Mouse (Mus musculus) hindbrain, embryonic 14.5 days (tissue): ENCODE results near the gene Cpt1c. TPM values are rescaled to one million over a fixed set of nuclear protein-coding genes. Genes with fewer than 3 reads are reported as not detected.

Source experiments
- ATAC-seq: fragments of 200-750 bp; cut with Nextera tagmentation; 2 replicates; pipeline ENCODE4 v1.8.0; 2017; ENCODE audit warnings: moderate number of reproducible peaks, mild to moderate bottlenecking, moderate TSS enrichment, moderate library complexity; ENCODE audit not compliant: low FRiP score
- DNase-seq: peaks from one replicate; pipeline ENCODE4 v3.0.0-alpha.2; 2015; ENCODE audit warnings: low spot score
- H3K27ac ChIP-seq: fragments of 300-500 bp; sonication (generic); 2 replicates; pipeline ENCODE4 v1.5.1; 2014; ENCODE audit warnings: mild to moderate bottlenecking, moderate library complexity
- H3K27me3 ChIP-seq: fragments of 300-500 bp; sonication (generic); 2 replicates; pipeline ENCODE4 v1.6.1; 2014; ENCODE audit warnings: mild to moderate bottlenecking, low read length, mixed read lengths; ENCODE audit not compliant: control insufficient read depth, insufficient read depth
- H3K36me3 ChIP-seq: fragments of 300-500 bp; sonication (generic); replicated peaks from 2 replicates; pipeline ENCODE4 v1.6.1; 2014; ENCODE audit not compliant: control insufficient read depth, insufficient read depth
- H3K4me1 ChIP-seq: fragments of 300-500 bp; sonication (generic); replicated peaks from 2 replicates; pipeline ENCODE4 v1.6.1; 2014; ENCODE audit warnings: antibody characterized with exemption, low read length, mixed read lengths; ENCODE audit not compliant: control insufficient read depth, insufficient read depth
- H3K4me2 ChIP-seq: fragments of 300-500 bp; sonication (generic); replicated peaks from 2 replicates; pipeline ENCODE4 v1.6.1; 2014; ENCODE audit warnings: mild to moderate bottlenecking, moderate library complexity
- H3K4me3 ChIP-seq: fragments of 300-500 bp; sonication (generic); replicated peaks from 2 replicates; pipeline ENCODE4 v1.5.1; 2014; ENCODE audit warnings: mild to moderate bottlenecking, low read length
- H3K9ac ChIP-seq: fragments of 300-500 bp; sonication (generic); 2 replicates; pipeline ENCODE4 v1.6.1; 2014
- H3K9me3 ChIP-seq: fragments of 300-500 bp; sonication (generic); 2 replicates; pipeline ENCODE4 v1.6.1; 2016; ENCODE audit warnings: low read length; ENCODE audit not compliant: control insufficient read depth
- WGBS: fragments of 180-500 bp; shearing (Covaris S2); extraction: QIAGEN DNeasy Blood & Tissue Kit; methylation state at CpG from one replicate; pipeline ENCODE4 v1.1.7; 2014; 5-methylcytosine and 5-hydroxymethylcytosine counted together
- polyA plus RNA-seq: library from polyadenylated mRNA; unstranded; fragments of >200 nt; fragmentation: Nextera tagmentation; extraction: Ambion mirVana; gene quantifications from 2 replicates; pipeline ENCODE4 v1.2.1, GENCODE M21; 2014

The Cpt1c gene
- polyA plus RNA-seq, 1 experiment from 2014 or later, result 53.3 TPM

GRCm38 (mm10) chr7:45014096-45014451 is 39.4 kb upstream of the Cpt1c start:
- ATAC-seq (no peak), DNase-seq (no peak)
- H3K36me3 ChIP-seq, result peaks cover 47% of the 10 kb centered on the region
- H3K27me3 ChIP-seq, result no peaks in the 10 kb centered on the region
- WGBS, result 93% methylated on average over 3 of the region's 3 CpGs
- H3K4me2 ChIP-seq, result no peak overlapping the region
- H3K9me3 ChIP-seq, result no peaks in the 10 kb centered on the region
- no peak overlapping the region for H3K4me3 ChIP-seq
- H3K4me1 ChIP-seq, result peaks cover 21% of the 10 kb centered on the region
- no peak overlapping the region for H3K9ac ChIP-seq
- H3K27ac ChIP-seq, result no peak overlapping the region

- Histone ChIP-seq H3K9ac (no peak overlapping the region), H3K9me3 (no peaks in the 10 kb centered on the region), H3K27me3 (no peaks in the 10 kb centered on the region), H3K4me2 (no peak overlapping the region), H3K27ac (no peak overlapping the region), H3K4me3 (no peak overlapping the region), H3K4me1 (peaks cover 21% of the 10 kb centered on the region), H3K36me3 (peaks cover 52% of the 10 kb centered on the region)
- no peak for DNase-seq
- no peak for ATAC-seq
- 95% methylated on average over 16 of the region's 16 CpGs for WGBS
Observed at GRCm38 (mm10) chr7:45013366-45014095, 38.9 kb upstream of the Cpt1c start.

GRCm38 (mm10) chr7:45012824-45013223 is 38.2 kb upstream of the Cpt1c start:
- Histone ChIP-seq H3K4me2 (no peak overlapping the region), H3K4me3 (no peak overlapping the region), H3K9ac (no peak overlapping the region), H3K9me3 (no peaks in the 10 kb centered on the region), H3K27ac (no peak overlapping the region), H3K4me1 (peaks cover 21% of the 10 kb centered on the region), H3K27me3 (no peaks in the 10 kb centered on the region), H3K36me3 (peaks cover 59% of the 10 kb centered on the region)
- ATAC-seq (no peak), DNase-seq (no peak)
- 82% methylated on average over 4 of the region's 4 CpGs for WGBS

GRCm38 (mm10) chr7:45012011-45012410 is 37.4 kb upstream of the Cpt1c start:
- no peak for ATAC-seq
- no peaks in the 10 kb centered on the region for H3K9me3 ChIP-seq
- no peak overlapping the region for H3K4me3 ChIP-seq
- DNase-seq, result no peak
- H3K27ac ChIP-seq, result no peak overlapping the region
- WGBS, result 96% methylated on average over 6 of the region's 6 CpGs
- H3K4me1 ChIP-seq, result peaks cover 17% of the 10 kb centered on the region
- H3K27me3 ChIP-seq, result no peaks in the 10 kb centered on the region
- no peak overlapping the region for H3K9ac ChIP-seq
- H3K4me2 ChIP-seq, result no peak overlapping the region
- peaks cover 67% of the 10 kb centered on the region for H3K36me3 ChIP-seq

- no peak overlapping the region for H3K4me3 ChIP-seq
- no peaks in the 10 kb centered on the region for H3K4me1 ChIP-seq
- no peak overlapping the region for H3K27ac ChIP-seq
- WGBS, result 95% methylated on average over 19 of the region's 19 CpGs
- no peak overlapping the region for H3K4me2 ChIP-seq
- H3K36me3 ChIP-seq, result peaks cover 100% of the 10 kb centered on the region
- no peaks in the 10 kb centered on the region for H3K9me3 ChIP-seq
- no peaks in the 10 kb centered on the region for H3K27me3 ChIP-seq
- ATAC-seq (no peak), DNase-seq (no peak)
- H3K9ac ChIP-seq, result no peak overlapping the region
Observed at GRCm38 (mm10) chr7:45008411-45008810, 33.8 kb upstream of the Cpt1c start.

- DNase-seq, result no peak
- WGBS, result 95% methylated on average over 28 of the region's 30 CpGs
- no peak overlapping the region for H3K27ac ChIP-seq
- no peak overlapping the region for H3K4me2 ChIP-seq
- ATAC-seq, result no peak
- peaks cover 100% of the 10 kb centered on the region for H3K36me3 ChIP-seq
- no peak overlapping the region for H3K9ac ChIP-seq
- H3K27me3 ChIP-seq, result no peaks in the 10 kb centered on the region
- H3K9me3 ChIP-seq, result no peaks in the 10 kb centered on the region
- H3K4me1 ChIP-seq, result no peaks in the 10 kb centered on the region
- H3K4me3 ChIP-seq, result no peak overlapping the region
Observed at GRCm38 (mm10) chr7:45007846-45008245, 33.2 kb upstream of the Cpt1c start.

- H3K4me1 ChIP-seq, result no peaks in the 10 kb centered on the region
- DNase-seq (no peak), ATAC-seq (no peak)
- H3K4me2 ChIP-seq, result no peak overlapping the region
- no peak overlapping the region for H3K9ac ChIP-seq
- H3K27me3 ChIP-seq, result no peaks in the 10 kb centered on the region
- no peak overlapping the region for H3K27ac ChIP-seq
- no peak overlapping the region for H3K4me3 ChIP-seq
- 94% methylated on average over 29 of the region's 29 CpGs for WGBS
- no peaks in the 10 kb centered on the region for H3K9me3 ChIP-seq
- H3K36me3 ChIP-seq, result peaks cover 100% of the 10 kb centered on the region
Observed at GRCm38 (mm10) chr7:45007141-45007540, 32.5 kb upstream of the Cpt1c start.

- Histone ChIP-seq H3K9ac (no peak overlapping the region), H3K4me3 (no peak overlapping the region), H3K9me3 (no peaks in the 10 kb centered on the region), H3K4me1 (no peaks in the 10 kb centered on the region), H3K36me3 (peaks cover 100% of the 10 kb centered on the region), H3K4me2 (no peak overlapping the region), H3K27ac (no peak overlapping the region), H3K27me3 (no peaks in the 10 kb centered on the region)
- ATAC-seq (no peak), DNase-seq (no peak)
- WGBS, result 95% methylated on average over 12 of the region's 12 CpGs
Observed at GRCm38 (mm10) chr7:45006503-45006902, 31.9 kb upstream of the Cpt1c start.

GRCm38 (mm10) chr7:45005321-45005992 is 30.8 kb upstream of the Cpt1c start:
- Histone ChIP-seq H3K27ac (no peak overlapping the region), H3K4me1 (no peaks in the 10 kb centered on the region), H3K9me3 (no peaks in the 10 kb centered on the region), H3K27me3 (no peaks in the 10 kb centered on the region), H3K36me3 (peaks cover 100% of the 10 kb centered on the region), H3K4me2 (no peak overlapping the region), H3K4me3 (no peak overlapping the region), H3K9ac (no peak overlapping the region)
- 88% methylated on average over 6 of the region's 6 CpGs for WGBS
- DNase-seq, result no peak
- ATAC-seq, result no peak
